Mouse (Mus musculus) heart, postnatal 0 days (tissue): ENCODE results near the gene Hyal4.

Source experiments
- CTCF ChIP-seq: IDR thresholded peaks from 2 replicates; pipeline ENCODE4 v1.5.1; 2016; ENCODE audit warnings: antibody characterized with exemption, control low read depth, low read depth
- EP300 ChIP-seq: IDR thresholded peaks from 2 replicates; pipeline ENCODE4 v1.6.1; 2016; ENCODE audit warnings: antibody characterized with exemption, low read depth

GRCm38 (mm10) chr6:24766261-24766660, 18.1 kb downstream of the Hyal4 start:
- TF ChIP-seq CTCF: no peak
- TF ChIP-seq EP300: no peak
